Mouse (Mus musculus) left cerebral cortex, postnatal 36 days (tissue): Measurements from ENCODE around the gene Gm3286. TPM values are rescaled to one million over a fixed set of nuclear protein-coding genes. Genes with fewer than 3 reads are reported as not detected.
"Not testable (repeated sequence)": the region's sequence is repeated elsewhere in the genome, so short reads cannot be mapped to it uniquely, and the experiment has no call there.

Experiments used
- DNase-seq, 2 experiments: peaks; one replicate each; pipeline ENCODE4 v3.0.0; 2021 to 2022; ENCODE audit warnings: low spot score in 2 of 2, mixed read lengths in 1 of 2
- intact Hi-C: fragments of 180-260 bp; cut with DNase I; formaldehyde crosslinking; loops from one replicate; pipeline ENCODE4 v1.15.1; 2025
- total RNA-seq, 2 experiments: library from RNA; stranded (reverse); gene quantifications; 2 replicates each; pipeline ENCODE4 v1.2.3; 2021

The Gm3286 gene
- not detected for total RNA-seq

DNA sequence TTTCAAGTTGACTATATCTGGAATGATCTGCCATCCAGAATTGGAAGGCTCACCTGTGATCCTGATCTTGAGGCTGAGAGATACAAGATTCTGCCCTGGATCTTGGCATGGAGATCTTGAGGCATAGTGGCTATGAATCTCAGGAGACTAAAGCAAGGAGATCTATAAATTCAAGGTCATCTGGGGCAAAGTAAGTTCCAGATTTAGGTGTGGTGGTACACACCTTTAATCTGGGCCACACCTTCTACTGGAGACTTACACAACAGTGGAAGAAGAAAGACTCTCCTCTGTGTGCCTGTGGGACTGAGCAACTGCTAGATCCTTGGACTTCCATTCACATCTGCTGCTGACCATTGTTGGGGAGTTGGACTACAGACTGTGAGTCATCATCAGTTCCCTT, at the start of gene Gm3286:
TSS of gene Gm3286 (plus strand) at position 301 of the 400 bp plus-strand sequence.
- intact Hi-C loops, DNase-seq: not testable (repeated sequence)

Other genes with a start within 250 kb of the Gm3286 start
- gene Gm10424, start 238.0 kb upstream of the Gm3286 start, total RNA-seq, result not detected
- gene Gm3259, start 204.8 kb upstream of the Gm3286 start, total RNA-seq, result not detected
- not detected for gene D5Ertd577e, start 54.0 kb upstream of the Gm3286 start, total RNA-seq
- not detected for gene Gm7971, start 84.1 kb downstream of the Gm3286 start, total RNA-seq
- not detected for gene Gm7978, start 225.4 kb downstream of the Gm3286 start, total RNA-seq
- gene Gm7982, start 231.3 kb downstream of the Gm3286 start, total RNA-seq, result not detected